Mouse (Mus musculus) midbrain, embryonic 13.5 days (tissue): Measurements from ENCODE around the gene Tfrc. TPM values are rescaled to one million over a fixed set of nuclear protein-coding genes. Genes with fewer than 3 reads are reported as not detected.

ENCODE experiments used
- ATAC-seq: fragments of 200-750 bp; cut with Nextera tagmentation; 2 replicates; pipeline ENCODE4 v1.8.0; 2017; ENCODE audit warnings: mild to moderate bottlenecking, moderate TSS enrichment, moderate library complexity
- H3K27ac ChIP-seq: fragments of 300-500 bp; sonication (generic); 2 replicates; pipeline ENCODE4 v1.5.1; 2015; ENCODE audit warnings: inconsistent platforms, mild to moderate bottlenecking, moderate library complexity
- H3K27me3 ChIP-seq: fragments of 300-500 bp; sonication (generic); 2 replicates; pipeline ENCODE4 v1.6.1; 2015; ENCODE audit warnings: mild to moderate bottlenecking, inconsistent platforms
- H3K36me3 ChIP-seq: fragments of 300-500 bp; sonication (generic); 2 replicates; pipeline ENCODE4 v1.6.1; 2015; ENCODE audit warnings: mild to moderate bottlenecking, inconsistent platforms
- H3K4me1 ChIP-seq: fragments of 300-500 bp; sonication (generic); replicated peaks from 2 replicates; pipeline ENCODE4 v1.6.1; 2015; ENCODE audit warnings: inconsistent platforms
- H3K4me2 ChIP-seq: fragments of 300-500 bp; sonication (generic); replicated peaks from 2 replicates; pipeline ENCODE4 v1.6.1; 2015; ENCODE audit warnings: moderate library complexity, mild to moderate bottlenecking, inconsistent platforms
- H3K4me3 ChIP-seq: fragments of 300-500 bp; sonication (generic); replicated peaks from 2 replicates; pipeline ENCODE4 v1.5.1; 2015; ENCODE audit warnings: mild to moderate bottlenecking, inconsistent platforms
- H3K9ac ChIP-seq: fragments of 300-500 bp; sonication (generic); replicated peaks from 2 replicates; pipeline ENCODE4 v1.6.1; 2015; ENCODE audit warnings: mild to moderate bottlenecking, inconsistent platforms
- H3K9me3 ChIP-seq: fragments of 300-500 bp; sonication (generic); 2 replicates; pipeline ENCODE4 v1.6.1; 2016; ENCODE audit warnings: mild to moderate bottlenecking, inconsistent platforms
- WGBS: fragments of 180-500 bp; shearing (Covaris S2); methylation state at CpG from one replicate; pipeline ENCODE4 v1.1.7; 2015; 5-methylcytosine and 5-hydroxymethylcytosine counted together
- polyA plus RNA-seq: library from polyadenylated mRNA; unstranded; fragments of >200 nt; fragmentation: Nextera tagmentation; extraction: Ambion mirVana; gene quantifications from 2 replicates; pipeline ENCODE4 v1.2.1, GENCODE M21; 2015

The Tfrc gene
- polyA plus RNA-seq, 1 experiment from 2014 or later, result 35.8 TPM

DNA sequence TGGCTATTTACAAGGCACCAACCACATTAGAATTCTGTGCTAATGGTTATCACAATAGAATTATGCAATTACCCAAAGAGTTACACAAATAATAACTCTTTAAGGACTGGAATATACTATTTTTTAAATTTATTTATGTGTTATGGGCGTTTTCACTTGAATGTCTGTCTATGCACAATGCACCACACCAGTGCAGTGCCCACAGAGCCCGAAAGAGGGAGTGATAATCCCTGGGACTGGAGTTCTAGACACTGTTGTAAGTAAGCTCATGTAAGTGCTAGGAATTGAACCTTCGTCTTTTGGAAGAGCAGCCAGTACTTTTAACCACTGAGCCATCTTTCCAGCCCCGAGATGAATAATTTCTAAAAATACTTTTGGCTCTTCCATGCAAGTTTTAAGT lies 46.8 kb downstream of the Tfrc start:
- Histone ChIP-seq H3K27me3 (no peaks in the 10 kb centered on the region), H3K4me2 (no peak overlapping the region), H3K27ac (no peak overlapping the region), H3K9ac (no peak overlapping the region), H3K36me3 (peaks cover 5% of the 10 kb centered on the region; the same call in 1 of the 2 replicates), H3K4me3 (no peak overlapping the region), H3K9me3 (no peaks in the 10 kb centered on the region), H3K4me1 (peaks cover 28% of the 10 kb centered on the region)
- ATAC-seq, result no peak
- 91% methylated on average over 4 of the region's 4 CpGs for WGBS

DNA sequence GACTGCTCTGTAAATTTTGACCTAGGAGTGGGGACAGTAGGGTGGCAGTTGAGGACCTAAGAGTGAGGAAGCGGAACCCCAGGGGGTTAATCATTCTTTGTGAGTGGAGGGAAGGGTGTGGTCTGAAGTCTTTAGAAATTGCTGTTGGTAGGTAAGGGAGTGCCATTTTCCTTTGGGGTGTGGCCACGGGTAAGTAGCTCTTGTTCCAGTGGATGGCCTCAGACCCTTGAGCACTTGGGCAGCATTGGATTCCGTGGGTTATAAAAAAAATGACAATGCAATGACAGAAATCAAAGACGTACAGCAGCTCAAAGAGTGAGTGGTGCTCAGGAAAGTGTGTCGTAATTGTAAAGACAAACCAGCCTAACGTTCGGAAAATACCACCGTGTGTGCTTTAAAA lies 47.6 kb downstream of the Tfrc start:
- Histone ChIP-seq H3K27ac (no peak overlapping the region), H3K27me3 (no peaks in the 10 kb centered on the region), H3K36me3 (no peaks in the 10 kb centered on the region), H3K4me3 (no peak overlapping the region), H3K9me3 (no peaks in the 10 kb centered on the region), H3K4me2 (no peak overlapping the region), H3K9ac (no peak overlapping the region), H3K4me1 (peaks cover 36% of the 10 kb centered on the region)
- no peak for ATAC-seq
- WGBS, result 90% methylated on average over 8 of the region's 8 CpGs

DNA sequence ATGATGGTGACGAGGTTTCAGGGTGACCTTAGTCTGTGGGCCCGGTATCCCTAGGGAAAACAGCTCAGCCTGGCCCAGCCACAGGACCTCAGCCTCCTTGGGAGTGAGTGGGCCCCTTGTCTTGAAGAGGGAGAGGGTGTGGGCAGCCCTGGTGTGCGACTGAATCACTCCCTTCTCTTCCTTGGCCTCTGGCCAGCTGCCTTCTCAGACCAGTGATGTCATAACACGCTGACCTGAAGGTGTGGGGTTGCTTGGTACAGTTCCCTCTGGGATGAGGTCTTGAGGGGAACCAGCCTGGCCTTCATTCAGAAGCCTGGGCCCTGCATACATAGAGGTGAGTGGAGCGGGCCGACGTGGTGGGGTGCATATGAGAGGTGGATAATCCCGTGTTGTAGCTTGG lies 48.1 kb downstream of the Tfrc start:
- 80% methylated on average over 8 of the region's 8 CpGs for WGBS
- Histone ChIP-seq H3K4me1 (peaks cover 41% of the 10 kb centered on the region), H3K27me3 (no peaks in the 10 kb centered on the region), H3K27ac (no peak overlapping the region), H3K4me2 (no peak overlapping the region), H3K4me3 (no peak overlapping the region), H3K9me3 (no peaks in the 10 kb centered on the region), H3K36me3 (no peaks in the 10 kb centered on the region), H3K9ac (no peak overlapping the region)
- no peak for ATAC-seq

DNA sequence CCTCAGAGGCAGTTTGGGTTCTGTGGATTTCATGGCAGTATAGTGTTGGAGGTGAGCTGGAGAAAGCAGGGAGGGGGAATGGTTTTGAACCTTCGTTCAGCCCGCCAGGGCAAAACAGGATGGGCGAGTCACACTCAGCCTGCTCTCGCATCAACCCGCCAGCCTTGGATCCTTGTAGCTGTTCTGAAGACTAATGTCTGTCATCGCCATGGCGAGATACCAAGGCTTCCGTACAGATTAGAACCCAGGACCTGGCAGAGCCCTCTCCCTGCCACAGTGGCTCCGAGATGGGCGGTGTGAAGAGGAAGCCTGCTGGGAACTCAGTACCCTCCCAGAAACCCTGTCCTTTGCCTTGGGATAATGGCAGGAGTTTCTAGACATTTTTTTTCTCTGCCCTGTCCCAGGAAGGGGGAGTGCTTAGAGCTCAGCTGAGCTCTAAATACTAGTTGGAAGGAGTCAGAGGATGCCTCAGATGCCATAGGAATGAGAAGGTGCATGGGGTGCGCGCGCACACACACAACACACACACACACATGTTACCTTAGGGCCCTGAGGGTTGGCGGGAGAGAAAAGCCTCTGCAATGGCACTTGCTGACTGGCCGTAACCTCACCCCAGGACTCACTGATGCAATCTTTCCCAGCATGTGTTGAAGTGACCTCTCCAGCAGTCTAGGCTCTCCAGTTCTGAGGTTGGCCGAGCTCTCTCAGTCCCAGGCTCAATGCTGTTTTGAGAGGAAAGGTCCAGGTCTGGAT lies 49.0 kb downstream of the Tfrc start:
- no peaks in the 10 kb centered on the region for H3K9me3 ChIP-seq
- H3K4me3 ChIP-seq, result no peak overlapping the region
- 0 out of 2 replicates have a peak overlapping the region, but pooled peaks have one; percentile 69 for H3K4me2 ChIP-seq
- peaks cover 49% of the 10 kb centered on the region for H3K4me1 ChIP-seq
- 93% methylated on average over 16 of the region's 16 CpGs for whole genome bisulfite sequencing
- H3K27ac ChIP-seq, result no peak overlapping the region
- no peak for ATAC-seq
- no peaks in the 10 kb centered on the region for H3K27me3 ChIP-seq
- H3K9ac ChIP-seq, result no peak overlapping the region
- H3K36me3 ChIP-seq, result no peaks in the 10 kb centered on the region

DNA sequence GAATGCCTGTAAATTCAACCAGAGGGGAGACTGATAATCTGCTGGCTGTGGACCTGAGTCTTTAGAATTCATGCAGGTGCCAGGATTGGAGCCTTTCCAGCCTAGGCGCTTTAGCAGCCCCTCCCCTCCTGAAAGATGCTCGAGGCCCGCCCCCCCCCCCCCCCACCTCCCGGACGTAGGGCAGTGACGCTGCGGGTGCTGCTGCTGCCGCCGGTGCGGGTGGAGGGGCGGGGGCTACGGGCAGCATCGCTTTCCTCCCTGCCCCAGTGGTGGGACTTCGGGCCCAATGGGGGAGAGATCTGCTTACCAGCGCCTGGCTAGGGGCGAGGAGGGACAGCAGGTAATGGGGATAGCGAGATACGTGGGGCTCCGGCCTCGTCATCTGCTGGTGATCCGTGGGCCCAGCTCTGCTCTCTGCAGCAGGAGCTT lies 50.0 kb downstream of the Tfrc start:
- peak overlapping the region; percentile 85 for H3K27ac ChIP-seq
- WGBS, result 4% methylated on average over 11 of the region's 21 CpGs
- peak; percentile 6 for ATAC-seq
- no peaks in the 10 kb centered on the region for H3K9me3 ChIP-seq
- peaks cover 59% of the 10 kb centered on the region for H3K4me1 ChIP-seq
- no peaks in the 10 kb centered on the region for H3K36me3 ChIP-seq
- no peaks in the 10 kb centered on the region for H3K27me3 ChIP-seq
- peak overlapping the region; percentile 69 for H3K4me2 ChIP-seq
- H3K9ac ChIP-seq, result peak overlapping the region; percentile 76
- H3K4me3 ChIP-seq, result peak overlapping the region; percentile 48

DNA sequence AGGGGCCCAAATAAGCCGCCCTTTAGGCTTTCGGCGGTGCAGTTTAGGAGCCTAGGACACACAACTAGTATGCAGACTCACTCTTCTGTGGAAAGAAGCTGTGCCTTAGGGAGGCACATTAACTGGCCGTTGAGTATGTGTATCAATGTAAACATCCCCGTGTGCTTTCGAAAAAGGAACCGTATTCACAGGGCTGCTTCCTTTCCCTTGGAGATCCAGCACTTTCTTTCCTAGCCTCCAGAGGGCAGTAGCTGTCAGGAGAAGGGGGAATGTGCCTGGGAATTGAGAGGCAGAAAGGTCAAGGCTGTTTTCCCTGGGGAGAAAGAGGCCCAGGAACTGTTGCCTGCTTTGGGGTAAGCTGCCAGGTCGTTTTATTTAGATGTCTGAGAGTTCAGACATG lies 50.7 kb downstream of the Tfrc start:
- Histone ChIP-seq H3K27ac (peak overlapping the region; percentile 85), H3K27me3 (no peaks in the 10 kb centered on the region), H3K4me3 (peak overlapping the region; percentile 48), H3K4me1 (peaks cover 66% of the 10 kb centered on the region), H3K9ac (peak overlapping the region; percentile 76; the same call in 1 of the 2 replicates), H3K4me2 (peak overlapping the region; percentile 69), H3K36me3 (no peaks in the 10 kb centered on the region), H3K9me3 (no peaks in the 10 kb centered on the region)
- 4% methylated on average over 8 of the region's 8 CpGs for WGBS
- ATAC-seq, result no peak

DNA sequence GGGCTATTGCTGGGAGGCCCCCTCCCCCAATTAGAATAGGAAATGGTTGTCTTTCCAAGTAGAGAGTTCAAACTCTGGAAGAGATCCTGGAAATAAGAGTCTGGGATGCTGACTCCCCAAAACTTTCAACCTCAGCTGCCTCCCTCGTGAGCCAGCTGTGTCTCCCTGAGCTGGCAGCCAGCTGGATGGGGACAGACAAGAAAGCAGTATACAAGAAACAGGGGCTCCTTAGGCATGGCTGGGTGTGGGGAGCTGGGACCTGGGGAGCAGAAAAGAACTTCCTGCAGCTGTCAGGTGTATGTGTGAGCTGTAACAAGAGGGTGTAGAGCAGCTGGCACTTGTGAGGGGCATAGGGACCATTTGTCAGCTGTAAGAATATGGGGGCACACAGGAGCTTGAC lies 51.4 kb downstream of the Tfrc start:
- H3K9me3 ChIP-seq, result no peaks in the 10 kb centered on the region
- H3K4me2 ChIP-seq, result no peak overlapping the region
- no peaks in the 10 kb centered on the region for H3K27me3 ChIP-seq
- WGBS, result 59% methylated on average over 1 of the region's 1 CpGs
- H3K9ac ChIP-seq, result peak overlapping the region; percentile 19; the same call in 1 of the 2 replicates
- ATAC-seq, result no peak
- H3K27ac ChIP-seq, result peak overlapping the region; percentile 85
- H3K4me1 ChIP-seq, result peaks cover 70% of the 10 kb centered on the region
- H3K36me3 ChIP-seq, result no peaks in the 10 kb centered on the region
- no peak overlapping the region for H3K4me3 ChIP-seq

DNA sequence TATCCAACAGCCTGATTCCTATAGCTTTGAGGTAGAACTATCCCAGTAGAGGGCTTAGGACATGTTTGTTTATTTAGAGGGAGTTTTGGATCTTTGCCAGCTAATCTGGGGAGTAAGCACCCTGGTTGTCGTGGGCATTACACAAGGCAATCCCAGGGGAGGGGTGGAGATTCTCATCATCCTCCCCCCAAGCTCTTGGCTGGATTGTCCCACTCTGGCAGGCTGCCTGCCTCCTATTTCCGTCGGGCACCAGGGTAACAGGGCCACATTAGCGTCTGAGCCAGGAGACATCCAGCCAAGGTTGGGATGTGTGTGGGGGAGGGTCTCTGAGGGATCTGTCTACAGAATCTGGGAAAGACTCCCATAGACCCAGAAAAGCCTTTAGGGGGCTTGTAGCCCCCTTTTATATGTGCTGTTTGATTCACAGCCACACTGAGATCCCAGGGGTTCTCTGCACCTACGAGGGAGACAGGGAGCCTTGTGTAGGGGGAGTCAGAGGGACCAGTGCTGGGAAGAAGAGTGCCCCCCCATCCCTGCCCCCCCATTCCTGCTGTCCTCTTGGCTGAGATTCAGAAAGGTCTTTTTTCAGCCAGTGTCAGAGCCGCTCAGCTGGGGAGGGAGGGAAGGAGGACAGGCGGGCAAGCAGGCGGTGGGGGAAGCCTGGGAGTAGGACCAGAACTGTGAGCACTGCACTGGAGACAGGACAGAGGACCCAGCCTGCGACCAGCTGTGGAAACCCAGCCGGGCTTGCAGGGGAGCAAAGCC lies 52.0 kb downstream of the Tfrc start:
- H3K27ac ChIP-seq, result peak overlapping the region; percentile 85
- H3K4me1 ChIP-seq, result peaks cover 77% of the 10 kb centered on the region
- peak; percentile 76 for ATAC-seq
- H3K27me3 ChIP-seq, result no peaks in the 10 kb centered on the region
- H3K9me3 ChIP-seq, result no peaks in the 10 kb centered on the region
- H3K36me3 ChIP-seq, result no peaks in the 10 kb centered on the region
- H3K4me2 ChIP-seq, result peak overlapping the region; percentile 46
- WGBS, result 18% methylated on average over 9 of the region's 10 CpGs
- peak overlapping the region; percentile 62 for H3K9ac ChIP-seq
- H3K4me3 ChIP-seq, result peak overlapping the region; percentile 21; the same call in 1 of the 2 replicates

DNA sequence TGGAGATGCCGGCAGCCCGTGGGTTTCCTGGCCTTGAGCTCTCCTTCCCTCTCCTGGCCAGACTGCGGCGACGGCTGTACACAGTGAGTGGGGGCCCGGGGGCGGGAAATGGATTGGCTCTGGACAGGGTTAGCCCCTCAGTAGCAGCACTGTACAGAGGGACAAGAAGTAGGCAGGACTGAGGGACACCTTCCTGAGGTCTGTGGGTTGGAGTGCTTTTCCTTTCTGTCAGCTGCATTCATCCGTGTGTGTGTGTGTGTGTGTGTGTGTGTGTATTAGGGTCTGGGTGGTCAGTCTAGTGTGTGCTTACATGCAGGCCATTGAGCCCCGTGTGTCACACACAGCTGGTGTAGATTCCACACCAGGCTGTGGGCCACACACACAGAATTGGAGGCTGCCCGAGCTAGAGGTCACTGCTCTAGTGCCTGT lies 52.8 kb downstream of the Tfrc start:
- H3K36me3 ChIP-seq, result no peaks in the 10 kb centered on the region
- peak overlapping the region; percentile 21 for H3K4me3 ChIP-seq
- H3K4me2 ChIP-seq, result peak overlapping the region; percentile 46
- no peaks in the 10 kb centered on the region for H3K27me3 ChIP-seq
- peak overlapping the region; percentile 85 for H3K27ac ChIP-seq
- 34% methylated on average over 10 of the region's 10 CpGs for WGBS
- peak; percentile 29 for ATAC-seq
- H3K4me1 ChIP-seq, result peaks cover 84% of the 10 kb centered on the region
- H3K9ac ChIP-seq, result peak overlapping the region; percentile 62
- no peaks in the 10 kb centered on the region for H3K9me3 ChIP-seq

DNA sequence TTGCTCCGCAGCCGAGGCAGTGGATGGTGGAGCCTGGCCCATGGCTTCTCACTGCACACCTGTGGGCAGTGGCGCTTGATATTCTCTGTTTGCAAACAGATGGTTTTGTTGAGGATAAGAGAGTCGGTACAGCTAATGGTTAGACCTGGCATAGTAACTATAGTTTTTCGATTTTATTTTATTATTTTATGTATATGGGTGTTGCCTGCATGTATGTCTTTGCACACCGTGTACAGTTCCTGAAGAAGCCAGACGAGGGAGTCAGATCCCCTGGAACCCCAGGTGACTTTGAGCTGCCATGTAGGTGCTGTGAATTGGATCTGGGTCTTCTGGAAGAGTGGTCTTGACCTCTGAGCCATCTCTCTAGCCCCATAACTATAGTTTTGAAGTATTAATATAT lies 53.7 kb downstream of the Tfrc start:
- 86% methylated on average over 7 of the region's 7 CpGs for WGBS
- no peaks in the 10 kb centered on the region for H3K9me3 ChIP-seq
- H3K27ac ChIP-seq, result peak overlapping the region; percentile 85
- no peaks in the 10 kb centered on the region for H3K27me3 ChIP-seq
- peak overlapping the region; percentile 46 for H3K4me2 ChIP-seq
- ATAC-seq, result no peak
- H3K9ac ChIP-seq, result peak overlapping the region; percentile 62
- no peaks in the 10 kb centered on the region for H3K36me3 ChIP-seq
- peaks cover 87% of the 10 kb centered on the region for H3K4me1 ChIP-seq
- peak overlapping the region; percentile 21 for H3K4me3 ChIP-seq

DNA sequence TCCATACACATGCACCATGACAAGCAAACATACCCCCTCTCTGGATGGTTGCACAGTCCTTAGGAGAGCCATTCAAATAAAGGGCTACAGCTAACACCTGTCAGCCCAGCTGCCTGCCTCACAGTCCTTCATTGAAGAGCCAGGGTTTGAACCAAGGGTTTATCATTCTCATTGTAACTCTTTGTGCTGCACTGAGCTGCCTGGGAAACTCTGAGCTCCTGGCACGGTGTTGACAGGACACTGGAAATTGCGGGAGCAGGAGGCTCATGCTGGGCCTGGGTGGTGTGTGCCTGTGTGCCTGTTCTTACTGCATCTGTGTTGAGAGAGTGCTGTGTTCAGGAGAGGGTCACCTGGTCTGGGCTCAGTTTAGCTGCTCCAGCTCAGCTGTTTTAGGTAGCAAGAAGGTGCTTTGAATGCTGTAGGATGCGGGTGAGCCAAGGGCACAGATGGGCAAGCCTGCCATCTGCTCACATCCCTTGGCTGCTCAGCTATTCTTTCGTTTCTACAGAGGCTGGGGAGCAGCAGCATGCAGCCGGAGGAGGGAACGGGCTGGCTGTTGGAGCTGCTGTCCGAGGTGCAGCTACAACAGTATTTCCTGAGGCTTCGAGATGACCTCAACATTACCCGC lies 54.6 kb downstream of the Tfrc start:
- Histone ChIP-seq H3K27me3 (no peaks in the 10 kb centered on the region), H3K4me1 (peaks cover 89% of the 10 kb centered on the region), H3K27ac (peak overlapping the region; percentile 54), H3K4me2 (peak overlapping the region; percentile 11; the same call in 1 of the 2 replicates), H3K4me3 (no peak overlapping the region), H3K9me3 (no peaks in the 10 kb centered on the region), H3K9ac (no peak overlapping the region), H3K36me3 (no peaks in the 10 kb centered on the region)
- no peak for ATAC-seq
- WGBS, result 62% methylated on average over 9 of the region's 9 CpGs

DNA sequence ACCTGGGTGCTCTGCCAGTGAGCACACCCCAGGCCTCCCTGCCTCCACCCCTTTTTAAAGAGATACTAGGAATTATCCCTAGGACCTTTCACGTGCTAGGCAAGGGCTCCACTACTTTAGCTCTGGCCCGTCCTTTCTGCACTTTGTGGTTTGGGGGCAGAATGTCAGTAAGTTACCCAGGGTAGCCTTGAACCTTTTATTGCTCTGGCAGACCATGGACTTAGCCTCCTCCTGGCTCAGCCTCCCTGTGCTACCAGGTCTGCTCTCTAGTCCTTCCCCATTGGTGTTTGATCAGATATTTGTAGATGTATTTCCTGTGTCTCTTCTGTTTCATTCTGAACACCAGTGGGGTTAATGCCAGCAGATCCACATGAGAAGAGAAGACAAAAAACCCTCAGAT lies 55.5 kb downstream of the Tfrc start:
- H3K4me3 ChIP-seq, result no peak overlapping the region
- peaks cover 2% of the 10 kb centered on the region; the same call in 1 of the 2 replicates for H3K36me3 ChIP-seq
- H3K4me1 ChIP-seq, result peaks cover 80% of the 10 kb centered on the region
- 75% methylated on average over 2 of the region's 2 CpGs for WGBS
- no peak for ATAC-seq
- H3K9ac ChIP-seq, result no peak overlapping the region
- no peaks in the 10 kb centered on the region for H3K9me3 ChIP-seq
- H3K27ac ChIP-seq, result 0 out of 2 replicates have a peak overlapping the region, but pooled peaks have one; percentile 54
- H3K27me3 ChIP-seq, result no peaks in the 10 kb centered on the region
- H3K4me2 ChIP-seq, result no peak overlapping the region
